Mouse (Mus musculus): Measurements from ENCODE around the gene Zfp871.
A peak's percentile ranks its signal among the peaks of the same experiment; 100 is the strongest.

The Zfp871 gene

GRCm38 (mm10) chr17:32788094-32788559 is at the start of gene Zfp871:
Gene Zfp871, minus strand, starts transcription at chr17:32788287.
- peak; percentile 84 for DNase-seq

GRCm38 (mm10) chr17:32830418-32830782 is 42.3 kb upstream of the Zfp871 start:
- DNase-seq: no peak

DNA sequence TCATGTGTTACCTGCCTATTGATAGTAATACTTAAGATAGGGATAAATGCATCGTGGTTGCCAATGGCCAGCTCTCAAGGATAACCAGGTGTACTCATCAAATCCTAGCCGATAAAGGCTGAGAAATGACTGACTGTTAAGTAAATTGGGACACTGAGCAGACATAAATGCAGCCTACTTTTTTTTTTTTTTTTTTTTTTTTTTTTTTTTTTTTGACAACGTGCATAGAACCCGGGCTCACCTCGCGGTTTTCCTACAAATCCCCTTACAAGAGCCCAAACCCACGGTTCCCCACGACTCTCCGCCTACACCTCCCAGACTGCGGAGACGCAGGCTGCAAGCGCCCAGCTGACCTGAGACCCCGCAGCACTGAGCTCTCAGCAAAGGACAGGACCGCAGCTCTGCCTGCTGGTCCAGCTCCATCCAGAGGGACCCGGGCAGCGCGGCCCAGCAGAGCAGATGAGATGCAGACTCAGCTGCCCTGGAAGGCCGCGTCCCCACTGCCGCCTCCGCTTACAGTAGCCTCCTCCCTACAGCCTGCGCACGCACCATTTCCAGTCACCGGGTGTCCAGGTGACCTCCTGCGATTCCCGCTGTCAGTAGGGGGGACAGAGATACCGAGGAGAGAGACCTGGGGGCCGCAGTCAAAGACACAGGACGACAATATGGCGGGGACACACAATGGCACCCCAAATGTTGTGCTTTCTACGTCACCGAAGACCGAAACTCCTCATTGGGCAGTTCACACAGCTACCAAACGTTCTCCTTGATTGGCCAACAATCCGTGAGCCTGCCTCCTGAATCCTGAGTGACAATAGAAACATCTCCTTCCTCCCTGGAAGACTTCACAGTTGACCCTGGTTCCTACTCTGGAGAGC is 41.7 kb upstream of the Zfp871 start, which contains the start of gene Zfp799:
Zfp799 (minus strand) TSS at position 722 of the 878 bp plus-strand sequence.
- DNase-seq: peak; percentile 71

DNA sequence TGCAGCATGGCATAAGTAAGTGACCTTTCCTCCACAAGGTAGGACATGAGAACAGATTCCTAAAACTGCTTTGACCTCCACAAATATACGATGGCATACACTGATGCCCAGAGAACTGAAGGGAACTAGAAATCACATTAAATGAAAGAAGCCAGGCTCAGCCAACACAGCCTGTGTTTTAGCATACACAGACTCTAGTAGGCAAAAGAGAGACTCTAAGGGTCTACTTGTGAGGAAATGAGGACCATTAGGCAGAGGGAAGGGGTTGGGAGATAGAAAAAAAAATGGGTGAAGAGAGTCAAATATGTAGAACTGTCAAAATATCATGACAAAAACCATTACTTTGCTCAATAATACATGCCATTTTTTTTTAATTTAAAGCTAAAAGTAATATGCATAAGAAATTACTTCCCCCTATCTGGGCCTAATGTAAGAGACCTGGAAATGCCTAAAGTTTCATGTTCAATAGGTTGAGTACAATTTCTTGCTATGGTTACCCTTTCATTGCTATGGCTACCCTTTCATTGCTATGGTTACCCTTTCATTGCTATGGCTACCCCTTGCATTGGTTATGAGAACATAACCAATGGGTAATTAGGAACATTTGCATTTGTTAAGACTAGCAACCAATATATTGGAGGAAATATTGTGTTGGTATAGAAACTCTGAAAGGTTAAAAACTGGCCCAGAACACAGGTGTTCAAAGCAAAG is 28.1 kb upstream of the Zfp871 start:
- no peak for DNase-seq

DNA sequence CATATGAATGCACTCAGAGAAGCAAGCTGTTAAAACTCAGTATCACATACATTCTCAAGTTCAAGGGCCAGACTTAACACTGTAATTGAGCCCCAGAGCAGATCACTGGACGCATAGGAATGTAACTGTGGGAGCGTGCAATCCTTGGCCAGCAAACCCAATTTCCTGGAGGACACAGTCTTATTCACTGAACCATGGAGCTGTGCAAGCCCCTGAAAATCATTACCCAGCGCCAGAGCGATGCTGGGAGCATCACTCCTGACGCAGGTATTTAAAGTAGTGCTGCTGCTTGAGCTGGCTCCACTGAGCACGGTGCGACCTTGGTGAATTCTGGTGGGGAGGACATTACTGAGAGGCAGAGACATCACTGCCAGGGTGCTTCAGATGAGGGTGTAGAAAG is 26.0 kb upstream of the Zfp871 start:
- no peak for DNase-seq

GRCm38 (mm10) chr17:32810648-32811047 is 22.6 kb upstream of the Zfp871 start:
- DNase-seq: no peak

- DNase-seq: no peak
Measured at GRCm38 (mm10) chr17:32809544-32810374, 21.7 kb upstream of the Zfp871 start, which contains the start of gene Zfp811. Gene Zfp811, minus strand, starts transcription at chr17:32809931.

- no peak for DNase-seq
Measured at GRCm38 (mm10) chr17:32808921-32809320, 20.8 kb upstream of the Zfp871 start.

DNA sequence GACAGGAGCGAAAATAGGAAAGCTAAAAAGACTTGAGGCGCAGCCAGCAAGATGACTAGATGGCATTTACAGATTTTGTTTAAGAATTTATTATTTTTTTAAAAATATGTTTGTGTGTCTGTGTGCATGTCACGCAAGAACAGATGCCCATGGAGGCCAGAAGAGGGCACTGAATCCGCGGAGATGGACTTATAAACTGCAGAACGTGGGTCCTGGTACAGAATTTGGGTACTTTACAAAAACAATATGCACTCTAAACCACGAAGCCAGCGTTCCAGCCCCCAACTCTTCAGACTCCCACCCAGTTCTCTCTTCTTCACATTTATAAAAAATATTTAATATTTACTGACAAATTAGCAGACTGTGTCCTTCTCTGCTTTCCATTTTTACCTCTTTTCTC is 1.2 kb upstream of the Zfp871 start:
- no peak for DNase-seq

GRCm38 (mm10) chr17:32788576-32788975 is 489 bp upstream of the Zfp871 start:
- DNase-seq: no peak

GRCm38 (mm10) chr17:32787436-32788093 is 522 bp downstream of the Zfp871 start:
- DNase-seq: no peak

GRCm38 (mm10) chr17:32786944-32787343 is 1.1 kb downstream of the Zfp871 start:
- no peak for DNase-seq

GRCm38 (mm10) chr17:32785656-32786055 is 2.4 kb downstream of the Zfp871 start:
- no peak for DNase-seq

- no peak for DNase-seq
Measured at GRCm38 (mm10) chr17:32777564-32777963, 10.5 kb downstream of the Zfp871 start.

- no peak for DNase-seq
Measured at GRCm38 (mm10) chr17:32771213-32771612, 16.9 kb downstream of the Zfp871 start.

GRCm38 (mm10) chr17:32766422-32766821 is 21.7 kb downstream of the Zfp871 start:
- no peak for DNase-seq

DNA sequence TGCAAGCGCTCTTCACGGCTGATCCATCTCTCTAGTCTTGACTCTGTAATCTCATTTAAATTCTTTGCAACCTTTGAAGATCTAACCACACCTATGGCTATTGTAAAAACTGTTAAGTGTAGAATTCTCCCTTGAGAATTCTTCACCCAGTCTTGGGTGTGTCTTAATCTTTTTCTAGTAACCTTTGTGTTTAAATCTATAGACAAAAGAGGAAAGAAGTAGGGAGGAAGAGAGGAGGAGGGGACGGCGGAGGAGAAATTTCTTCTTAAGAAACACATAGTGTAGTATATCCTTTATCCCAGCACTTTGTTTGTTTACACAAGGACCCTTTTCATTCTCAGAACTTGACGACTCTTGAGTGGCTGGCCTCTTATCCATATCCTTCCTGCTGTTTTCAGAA is 30.8 kb downstream of the Zfp871 start:
- no peak for DNase-seq

DNA sequence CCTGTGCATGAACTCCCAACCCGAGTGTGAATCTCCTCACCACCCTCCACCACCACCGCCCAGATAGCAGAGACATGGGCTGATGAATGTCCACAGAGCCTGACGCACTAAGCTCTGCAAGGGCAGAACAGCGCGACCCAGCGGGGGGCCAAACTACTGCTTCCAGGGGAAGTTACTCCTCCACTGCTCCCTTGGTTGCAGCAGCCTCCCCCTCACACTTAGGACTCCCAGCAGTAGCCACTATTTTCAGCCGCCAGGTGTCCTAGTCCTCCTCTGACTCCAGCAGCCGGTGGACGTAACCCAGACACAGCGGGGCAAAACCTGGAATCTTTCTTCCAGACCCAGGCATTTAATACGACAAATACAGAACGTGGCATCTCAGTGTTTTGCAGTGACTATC is 34.5 kb downstream of the Zfp871 start:
- no peak for DNase-seq

GRCm38 (mm10) chr17:32752813-32753360 is 35.2 kb downstream of the Zfp871 start:
- DNase-seq: no peak

DNA sequence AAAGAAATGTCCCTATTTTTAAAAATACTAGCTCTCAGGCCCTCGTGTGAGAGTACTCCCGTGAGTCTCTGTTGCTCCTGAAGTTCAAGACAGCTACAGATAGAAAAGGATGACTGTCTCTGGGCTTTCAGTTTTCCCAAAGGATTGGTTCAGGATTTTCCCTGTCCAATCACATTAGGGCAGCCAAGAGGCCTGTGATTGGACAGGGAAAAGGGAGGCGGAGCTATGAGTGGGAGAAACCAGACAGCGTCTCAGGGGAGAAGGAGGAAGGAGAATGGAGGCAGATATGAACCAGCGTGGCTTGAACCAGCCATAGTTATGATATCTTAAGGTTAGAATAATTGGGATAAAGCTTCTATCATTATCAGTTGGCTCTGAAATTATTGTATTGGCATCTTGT is 37.5 kb downstream of the Zfp871 start:
- no peak for DNase-seq

DNA sequence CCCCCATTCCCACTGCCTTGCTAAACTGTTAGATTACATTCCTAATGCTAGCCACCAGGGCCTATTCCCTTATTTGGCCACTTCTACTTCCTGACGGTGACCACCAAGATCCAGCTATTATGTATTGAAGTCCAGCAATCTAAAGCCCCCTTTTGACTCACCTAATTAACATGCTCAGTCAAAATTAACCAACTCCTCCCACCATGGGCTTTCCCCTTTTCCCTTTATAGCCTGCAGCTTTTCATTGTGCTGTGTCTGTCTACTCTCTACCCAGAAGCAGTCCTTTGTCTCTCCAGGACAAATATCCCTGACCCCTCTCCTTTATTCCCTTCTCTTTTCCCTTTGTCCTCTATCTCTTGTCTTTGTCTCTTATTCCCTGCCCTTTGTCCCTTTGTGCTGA is 47.0 kb downstream of the Zfp871 start:
- no peak for DNase-seq

DNA sequence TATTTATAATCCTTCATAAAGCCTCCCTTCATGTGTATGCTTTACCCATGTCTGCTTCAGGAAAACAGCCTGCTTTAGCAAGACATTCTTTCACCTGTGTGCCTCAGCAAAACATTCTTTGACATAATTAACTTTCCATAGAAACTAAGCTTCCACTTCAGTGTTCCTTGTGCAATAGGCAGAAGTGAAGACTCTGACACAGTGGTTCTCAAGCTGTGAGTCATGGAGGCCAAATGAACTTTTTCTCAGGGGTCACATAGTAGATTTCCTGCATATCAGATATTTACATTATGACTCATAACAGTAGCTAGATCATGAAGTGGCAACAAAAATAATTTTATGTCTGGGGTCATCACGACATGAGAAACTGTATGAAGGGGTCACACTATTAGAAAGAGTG is 49.7 kb downstream of the Zfp871 start:
- no peak for DNase-seq
